Mouse (Mus musculus): ENCODE results near the gene Gatad2a.

- no peak for TF ChIP-seq CTCF (conservative IDR thresholded peaks at IDR 0.05; ENCODE audit: low read length)
- TF ChIP-seq POU5F1 (IDR thresholded peaks at IDR 0.05; ENCODE audit: borderline replicate concordance, low read length): no peak
Measured at GRCm38 (mm10) chr8:69974806-69975205, 21.4 kb downstream of the Gatad2a start.
